Mouse (Mus musculus) thymus, postnatal 0 days (tissue): Measurements from ENCODE around the gene Znfx1. TPM values are rescaled to one million over a fixed set of nuclear protein-coding genes. Genes with fewer than 3 reads are reported as not detected.

Source experiments
- DNase-seq: peaks from one replicate; pipeline ENCODE4 v3.0.0-alpha.2; 2015; ENCODE audit warnings: low spot score
- polyA plus RNA-seq: library from polyadenylated mRNA; unstranded; fragments of >200 nt; fragmentation: Nextera tagmentation; extraction: Ambion mirVana; gene quantifications from 2 replicates; pipeline ENCODE4 v1.2.1, GENCODE M21; 2015

Gene Znfx1
- polyA plus RNA-seq, 1 experiment from 2014 or later, result 10.5 TPM

DNA sequence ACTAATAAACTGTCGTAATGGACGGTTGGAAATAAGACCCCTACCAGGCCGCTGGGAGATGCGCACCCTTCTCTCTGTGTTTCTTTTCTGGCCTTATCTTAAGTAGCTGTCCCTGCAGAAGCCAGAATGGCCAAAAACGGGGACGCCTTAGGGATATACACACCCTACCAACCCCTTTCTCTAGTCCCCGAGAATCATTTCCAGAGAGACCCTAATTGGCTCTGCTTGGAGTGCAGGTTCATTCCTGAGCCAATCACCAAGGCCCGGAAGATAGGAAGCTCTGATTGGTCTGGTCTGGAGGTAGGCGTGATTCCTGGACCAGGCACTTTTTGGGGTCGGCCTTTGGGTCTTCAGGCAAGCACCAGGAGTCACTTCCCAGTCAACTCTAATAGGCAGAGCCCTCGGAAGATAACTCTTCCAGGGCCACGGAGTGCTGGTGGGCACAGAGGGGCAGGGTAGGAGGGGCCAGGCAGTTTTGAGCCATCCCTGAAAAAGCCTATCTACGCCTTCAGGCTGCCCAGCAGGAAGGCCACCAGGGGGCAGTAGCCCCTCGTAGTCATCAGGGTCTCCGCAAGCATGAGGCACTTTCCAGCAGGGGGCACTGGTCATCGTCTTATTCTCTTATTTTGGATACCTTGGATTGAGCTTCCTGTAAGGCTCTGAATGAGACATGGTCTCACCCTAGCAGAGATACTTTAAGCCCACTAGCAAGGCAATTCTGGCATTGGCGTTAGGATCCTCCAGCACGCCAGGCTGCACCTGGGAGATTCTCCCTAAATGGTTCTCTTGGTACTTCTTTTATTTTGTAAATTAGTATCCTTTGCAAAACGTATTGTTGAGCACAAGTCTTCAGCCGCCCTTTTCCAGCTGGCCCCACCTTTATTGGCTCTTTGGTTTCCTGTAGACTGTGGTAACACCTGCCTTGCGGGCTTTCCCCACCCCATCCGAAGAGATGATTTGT, 9.1 kb upstream of the Znfx1 start:
- peak; percentile 94 for DNase-seq

DNA sequence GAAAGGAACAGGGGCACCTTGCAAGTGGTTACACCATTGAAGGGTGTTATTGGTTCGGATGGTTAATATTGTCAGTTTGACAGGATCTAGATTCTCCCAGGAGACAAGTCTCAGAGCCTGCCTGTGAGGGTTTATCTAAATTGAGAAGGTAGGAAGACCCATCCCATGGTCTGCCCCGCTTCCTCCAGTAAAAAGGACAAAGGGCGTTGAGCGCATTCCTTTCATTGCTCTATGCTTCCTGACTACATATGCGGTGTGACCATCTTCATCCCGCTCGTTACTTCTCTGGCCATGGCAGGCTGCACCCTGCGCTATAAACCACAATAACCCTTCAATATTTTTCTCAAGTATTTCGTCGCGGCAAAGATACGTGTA, 8.4 kb upstream of the Znfx1 start:
- no peak for DNase-seq

DNA sequence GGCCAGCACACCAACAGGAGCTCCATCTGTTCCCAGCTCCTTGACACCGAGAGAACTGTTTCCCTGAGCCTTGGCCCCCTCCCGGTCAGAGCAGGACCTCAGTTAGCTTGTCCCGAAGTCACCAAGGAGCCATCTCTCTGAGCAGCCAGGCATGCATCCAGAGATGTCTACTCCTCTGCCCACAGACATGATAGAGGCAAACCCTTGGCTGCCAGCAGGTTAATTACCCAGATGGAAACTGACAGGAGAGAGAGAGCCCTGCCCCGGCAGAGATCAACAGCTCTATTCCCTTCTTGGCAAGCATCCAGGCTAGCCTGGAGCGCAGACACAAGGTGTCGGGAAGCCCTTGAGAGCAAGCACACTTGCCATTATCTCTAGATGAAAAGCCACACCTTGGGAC, 7.5 kb upstream of the Znfx1 start:
- no peak for DNase-seq

DNA sequence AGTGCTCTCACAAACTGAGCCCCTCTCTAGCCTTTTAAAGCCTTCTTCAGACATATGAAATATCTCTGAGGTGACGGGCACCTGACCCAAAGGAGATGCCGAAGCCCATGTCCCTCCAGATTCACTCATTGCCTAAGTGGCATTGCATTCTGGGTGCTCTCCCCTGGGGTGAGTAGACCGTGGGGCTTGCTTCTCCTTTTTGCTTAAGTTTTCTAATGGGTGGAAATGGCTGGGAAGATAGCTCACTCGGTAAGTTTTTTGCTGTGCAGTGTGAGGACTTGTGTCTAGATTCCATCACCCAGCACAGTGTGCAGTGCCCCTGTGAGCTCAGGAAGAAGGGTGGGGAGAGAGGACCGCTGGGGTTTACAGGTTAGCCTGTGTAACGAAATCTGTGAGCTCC, 4.8 kb upstream of the Znfx1 start:
- DNase-seq, result no peak

- DNase-seq, result no peak
Observed at GRCm38 (mm10) chr2:167066528-167067516, 4.0 kb upstream of the Znfx1 start.

DNA sequence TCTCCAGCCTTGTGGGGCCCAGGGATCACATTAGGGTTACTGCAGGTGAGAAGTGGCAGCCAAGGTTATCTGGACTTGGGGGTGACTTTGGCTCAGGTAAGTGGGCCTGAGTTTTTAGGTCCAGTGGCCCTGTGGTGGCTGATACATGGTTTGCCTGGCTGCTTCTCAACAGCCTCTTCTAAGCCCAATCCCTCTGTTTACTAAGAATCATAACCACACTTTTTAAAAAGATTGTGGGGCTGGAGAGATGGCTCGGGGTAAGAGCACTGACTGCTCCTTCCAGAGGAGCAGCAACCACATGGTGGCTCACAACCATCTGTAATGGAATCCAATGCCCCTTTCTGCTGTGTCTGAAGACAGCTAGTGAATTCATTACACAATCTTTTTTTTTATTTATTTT, 3.2 kb upstream of the Znfx1 start:
- no peak for DNase-seq

- DNase-seq, result no peak
Observed at GRCm38 (mm10) chr2:167064601-167065295, 1.9 kb upstream of the Znfx1 start.

DNA sequence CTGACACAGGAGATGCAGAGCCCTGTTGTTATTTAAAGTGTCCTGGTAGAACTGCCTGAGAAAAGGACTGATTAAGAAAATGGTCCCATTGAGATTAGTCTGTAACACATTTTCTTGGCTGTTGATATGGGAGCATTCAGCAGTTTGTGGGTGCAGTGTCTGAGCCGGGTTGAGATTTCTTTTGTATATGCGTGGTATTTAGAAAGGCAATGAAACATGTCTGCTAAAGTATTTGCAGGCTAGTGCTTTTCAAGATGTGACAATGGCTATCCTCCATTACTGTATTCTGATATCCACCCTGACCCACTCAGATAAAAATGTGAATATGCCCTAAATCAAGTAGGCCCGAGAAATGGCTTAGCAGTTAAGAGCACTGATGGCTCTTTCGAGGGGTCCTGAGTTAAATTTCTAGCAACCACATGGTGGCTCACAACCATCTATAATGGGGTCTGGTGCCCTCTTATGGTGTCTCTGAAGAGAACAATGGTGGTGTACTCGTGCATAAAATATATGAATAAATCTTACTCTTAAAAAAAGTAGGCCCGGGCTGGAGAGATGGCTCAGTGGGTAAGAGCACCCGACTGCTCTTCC, 1.2 kb upstream of the Znfx1 start:
- peak; percentile 44 for DNase-seq

- peak; percentile 95 for DNase-seq
Observed at GRCm38 (mm10) chr2:167062497-167062911, 311 bp downstream of the Znfx1 start.

- DNase-seq, result peak; percentile 13
Observed at GRCm38 (mm10) chr2:167061381-167062034, 1.3 kb downstream of the Znfx1 start.

DNA sequence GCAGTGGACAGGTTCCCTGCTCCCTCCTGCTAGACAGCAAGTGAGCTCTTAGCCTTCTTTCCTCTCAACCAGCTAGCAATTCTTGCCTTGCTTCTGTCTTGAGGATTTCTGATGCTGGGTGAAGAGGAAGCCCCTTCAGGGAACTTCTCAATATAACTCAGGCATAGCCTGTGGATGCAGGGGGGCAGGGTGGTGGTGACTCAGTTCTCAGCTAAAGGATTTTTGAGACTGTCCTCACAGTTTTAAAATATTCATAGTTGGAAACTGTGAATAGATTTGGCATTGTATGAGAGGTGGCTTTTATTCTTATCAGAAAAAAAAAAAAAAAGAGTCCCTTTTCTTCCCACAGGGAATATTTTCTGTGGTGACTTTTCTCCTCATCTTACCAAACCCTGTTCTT, 2.1 kb downstream of the Znfx1 start:
- no peak for DNase-seq

DNA sequence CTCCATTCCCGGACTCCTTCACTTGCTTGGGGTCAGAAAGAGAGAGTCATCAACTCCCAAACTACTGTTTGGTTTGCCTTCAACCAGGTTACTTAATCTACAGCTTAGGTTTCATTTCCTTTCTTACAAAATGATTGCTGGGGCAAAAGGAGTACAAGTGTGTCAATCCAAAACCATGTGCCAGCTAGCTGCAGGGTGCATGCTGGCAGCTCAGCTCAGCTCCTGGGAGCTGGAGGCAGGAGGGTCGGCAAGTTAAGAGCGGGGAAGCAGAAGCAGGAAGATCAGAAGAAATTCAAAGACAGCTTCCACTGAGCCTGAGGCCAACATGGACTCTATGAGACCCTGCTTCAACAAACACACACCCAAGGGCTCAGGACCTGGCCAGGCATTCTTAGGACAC, 2.5 kb downstream of the Znfx1 start:
- DNase-seq, result no peak

- DNase-seq, result no peak
Observed at GRCm38 (mm10) chr2:167059960-167060359, 2.9 kb downstream of the Znfx1 start.

- no peak for DNase-seq
Observed at GRCm38 (mm10) chr2:167059536-167059935, 3.3 kb downstream of the Znfx1 start.

- no peak for DNase-seq
Observed at GRCm38 (mm10) chr2:167058814-167059387, 3.9 kb downstream of the Znfx1 start.

DNA sequence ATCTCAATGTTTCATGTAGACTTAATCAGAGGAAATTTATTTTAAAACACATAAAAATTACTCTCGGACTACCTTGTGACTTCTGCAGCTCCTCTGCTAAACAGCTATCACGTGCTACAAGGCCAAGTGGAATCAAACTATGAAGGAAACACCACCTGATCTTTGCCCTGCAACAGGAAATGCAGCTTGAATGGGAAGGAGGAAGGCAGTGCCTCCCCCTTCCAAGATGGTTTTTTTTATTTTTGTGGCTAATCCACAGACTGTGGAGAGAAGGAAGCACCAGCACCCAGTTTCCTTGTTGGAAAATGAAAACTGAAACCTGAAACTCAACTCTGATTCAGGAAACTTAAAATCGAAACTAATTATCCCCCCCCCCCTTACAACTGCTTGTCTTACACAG, 4.6 kb downstream of the Znfx1 start:
- peak; percentile 14 for DNase-seq

DNA sequence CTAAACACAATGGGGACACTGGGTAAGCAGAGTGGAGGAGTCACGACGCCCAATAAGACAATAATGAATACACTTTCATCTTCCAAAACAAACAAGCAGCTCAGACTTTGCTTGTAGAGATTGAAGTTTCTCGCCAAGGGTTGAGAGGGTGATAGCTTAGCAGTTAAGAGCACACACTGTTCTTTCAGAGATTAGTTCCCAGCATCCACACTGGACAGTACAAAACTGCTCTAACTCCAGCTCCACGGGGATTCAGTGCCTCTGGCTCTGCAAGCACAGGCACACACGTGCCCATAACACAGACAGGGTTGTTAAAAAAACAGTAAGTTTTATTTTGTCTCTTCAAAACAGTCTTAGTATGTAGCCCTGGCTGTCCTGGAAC, 5.9 kb downstream of the Znfx1 start:
- DNase-seq, result no peak

DNA sequence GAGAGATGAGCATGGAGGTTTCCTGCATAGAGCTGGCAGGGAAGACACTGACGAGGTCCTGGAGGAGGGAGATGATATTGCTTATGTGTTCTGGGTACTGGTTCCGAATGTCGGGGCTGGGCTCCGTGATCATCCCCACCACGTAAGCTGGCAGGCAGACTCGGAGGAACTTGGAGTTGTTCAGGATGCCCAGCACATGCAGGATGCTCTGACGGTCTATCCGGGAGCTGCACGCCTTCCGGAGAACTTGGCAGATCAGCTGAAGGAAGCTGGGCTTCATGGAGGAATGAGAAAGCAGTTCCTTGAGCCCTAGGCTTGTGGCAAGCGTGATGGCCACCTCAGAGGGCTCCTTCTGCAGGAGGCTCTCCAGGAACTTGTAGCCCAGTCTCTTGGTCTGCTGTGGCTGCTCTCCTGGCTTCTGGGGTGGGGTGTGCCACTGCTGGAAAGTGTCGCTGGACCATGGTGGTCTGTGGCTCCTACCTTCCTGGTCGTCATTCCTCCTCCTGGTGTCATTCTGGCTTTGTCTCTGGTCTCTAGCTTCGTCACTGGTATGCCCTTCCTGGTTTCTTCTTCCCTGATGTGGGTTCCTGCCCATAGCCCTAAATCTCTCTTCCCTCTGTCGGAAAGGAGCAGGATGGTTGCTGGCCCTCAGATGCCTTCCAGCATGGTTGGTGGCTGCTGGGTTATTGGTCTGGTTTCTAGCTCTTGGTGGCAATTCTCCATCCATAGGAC, 6.4 kb downstream of the Znfx1 start:
- no peak for DNase-seq

GRCm38 (mm10) chr2:167055386-167055785, 7.4 kb downstream of the Znfx1 start:
- DNase-seq, result no peak
